Mouse (Mus musculus): ENCODE data around the gene Sv2a. TPM values are rescaled to one million over a fixed set of nuclear protein-coding genes. Genes with fewer than 3 reads are reported as not detected.
A peak's percentile ranks its signal among the peaks of the same experiment; 100 is the strongest.
"Not testable (repeated sequence)": the region's sequence is repeated elsewhere in the genome, so short reads cannot be mapped to it uniquely, and the experiment has no call there.

Sv2a gene
- total and polyA plus RNA-seq, 3 experiments = 3.4 to 5.4 (median 4.5) TPM

DNA sequence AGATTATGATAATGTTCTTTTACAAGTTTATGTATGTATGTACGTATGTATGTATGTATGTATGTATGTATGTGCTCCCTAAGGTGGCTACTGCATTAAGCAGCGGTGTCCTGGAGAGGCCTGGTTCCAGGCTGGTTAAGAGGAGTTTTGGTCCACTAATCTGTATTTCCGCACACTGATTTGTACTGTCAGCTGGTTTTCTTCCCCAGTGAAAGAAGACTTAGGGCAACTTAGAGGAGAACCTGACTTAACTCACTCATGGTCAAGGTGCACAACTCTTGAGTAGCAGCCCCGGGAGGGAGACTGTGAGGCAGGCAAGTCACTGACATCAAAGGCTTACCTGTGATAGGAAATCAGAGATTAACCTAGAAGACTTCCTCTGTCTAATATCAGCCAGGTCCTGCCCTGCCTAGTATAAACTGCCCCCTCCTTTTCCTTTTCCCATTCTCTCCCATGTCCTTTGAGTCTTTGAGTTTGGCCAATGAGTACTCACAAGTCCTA, 55.9 kb downstream of the Sv2a start:
- H3K27ac ChIP-seq = no peak overlapping the region
- 82% methylated on average over 4 of the region's 4 CpGs for whole genome bisulfite sequencing

DNA sequence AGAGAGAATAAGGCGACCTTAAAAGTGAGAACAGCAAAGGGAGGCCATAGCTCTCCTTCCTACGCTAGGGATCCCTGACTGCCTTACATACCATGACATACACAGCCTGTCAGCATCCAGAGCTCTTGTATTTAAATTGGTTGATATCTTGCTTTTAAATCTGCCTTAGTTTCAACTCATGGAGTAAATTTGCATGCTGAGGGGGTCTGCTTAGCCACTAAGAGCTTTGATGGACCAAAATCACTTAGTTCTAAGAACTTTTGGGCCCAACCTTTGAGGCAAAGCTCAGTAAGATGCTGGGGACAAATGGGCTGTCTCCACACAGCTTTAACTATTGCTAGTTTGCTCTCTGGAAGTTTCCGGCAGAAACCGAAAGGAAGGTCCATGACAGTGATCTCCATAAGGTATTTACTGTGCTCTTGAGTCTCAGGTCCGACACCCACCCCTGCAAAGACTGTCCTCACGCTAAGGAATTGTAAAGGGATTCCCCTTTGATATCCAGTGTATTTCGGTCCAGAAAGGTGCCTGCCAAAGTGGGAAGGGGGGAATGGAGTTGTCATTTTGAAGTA, 56.5 kb downstream of the Sv2a start:
- DNase-seq = no peak
- TF ChIP-seq POLR2A (IDR thresholded peaks at IDR 0.05; ENCODE audit: insufficient read depth, low read depth, low read length) (no peak), EP300 (IDR thresholded peaks at IDR 0.05; ENCODE audit: insufficient read depth, low read depth, low read length) (no peak), CTCF (IDR thresholded peaks at IDR 0.05) (no peak)
- 62% methylated on average over 7 of the region's 7 CpGs for WGBS
- Histone ChIP-seq H3K79me2 (replicated peaks; ENCODE audit: control insufficient read depth, insufficient read depth, low read length) (no peaks in the 10 kb centered on the region), H3K36me3 (ENCODE audit: control insufficient read depth, insufficient read depth, low read length) (peaks cover 2% of the 10 kb centered on the region; the same call in 1 of the 2 replicates), H3K4me3 (no peak overlapping the region), H3K27ac (no peak overlapping the region), H3K4me1 (ENCODE audit: control insufficient read depth, insufficient read depth, low read length) (peaks cover 3% of the 10 kb centered on the region), H3K27me3 (ENCODE audit: control insufficient read depth, insufficient read depth, low read length) (no peaks in the 10 kb centered on the region), H3K9ac (ENCODE audit: low read depth, low read length) (no peak overlapping the region)
- intact Hi-C loops (cut with DNase I) = loop anchor here (2.0 kb wide), 1 partner anchor 15 kb away; no protein-coding TSS in a partner anchor

More for the DNA sequence above, 55.9 kb downstream of the Sv2a start:
- Histone ChIP-seq H3K9ac (ENCODE audit: low read depth, low read length) (no peak overlapping the region), H3K27me3 (ENCODE audit: control insufficient read depth, insufficient read depth, low read length) (no peaks in the 10 kb centered on the region), H3K4me3 (no peak overlapping the region), H3K36me3 (ENCODE audit: control insufficient read depth, insufficient read depth, low read length) (peaks cover 2% of the 10 kb centered on the region; the same call in 1 of the 2 replicates), H3K79me2 (replicated peaks; ENCODE audit: control insufficient read depth, insufficient read depth, low read length) (no peaks in the 10 kb centered on the region), H3K4me1 (ENCODE audit: control insufficient read depth, insufficient read depth, low read length) (peaks cover 1% of the 10 kb centered on the region)
- TF ChIP-seq EP300 (IDR thresholded peaks at IDR 0.05; ENCODE audit: insufficient read depth, low read depth, low read length) (no peak), POLR2A (IDR thresholded peaks at IDR 0.05; ENCODE audit: insufficient read depth, low read depth, low read length) (no peak), CTCF (IDR thresholded peaks at IDR 0.05) (no peak)
- intact Hi-C loops (cut with DNase I) = loop anchor here (2.0 kb wide), 1 partner anchor 14 kb away; no protein-coding TSS in a partner anchor
- no peak for DNase-seq

DNA sequence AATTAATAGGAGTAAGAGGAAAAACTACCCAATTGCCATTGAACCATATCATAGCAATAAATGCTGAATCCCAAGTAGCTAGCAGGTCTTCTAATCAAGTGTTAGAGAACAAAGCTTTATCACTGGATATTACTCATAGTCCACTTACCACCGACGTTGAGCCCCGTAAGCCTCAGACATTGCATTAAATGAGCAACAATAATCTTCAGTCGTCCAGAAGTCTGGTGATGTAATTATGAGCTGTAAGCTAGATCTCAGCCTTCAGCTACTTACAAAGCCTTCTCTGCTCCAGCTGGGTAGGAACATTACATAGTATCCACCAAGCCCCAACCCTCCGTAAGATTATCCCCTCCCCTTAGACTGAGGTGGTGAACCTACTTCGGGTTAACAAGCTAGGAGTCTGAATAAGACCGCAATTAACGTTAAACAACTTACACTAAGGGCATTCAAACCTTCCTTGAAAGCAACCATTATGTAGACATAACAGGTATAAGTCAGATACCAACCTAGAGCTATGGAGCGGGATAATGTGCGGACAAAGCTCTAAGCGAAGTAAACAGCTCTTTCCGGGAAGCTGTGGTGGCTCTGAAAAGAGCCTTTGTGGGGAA, 57.1 kb downstream of the Sv2a start:
- no peak for TF ChIP-seq POLR2A (IDR thresholded peaks at IDR 0.05; ENCODE audit: insufficient read depth, low read depth, low read length)
- TF ChIP-seq EP300 (IDR thresholded peaks at IDR 0.05; ENCODE audit: insufficient read depth, low read depth, low read length) = no peak
- no peak for TF ChIP-seq CTCF (IDR thresholded peaks at IDR 0.05)
- WGBS = 13% methylated on average over 12 of the region's 12 CpGs
- Histone ChIP-seq H3K4me1 (ENCODE audit: control insufficient read depth, insufficient read depth, low read length) (peaks cover 4% of the 10 kb centered on the region), H3K27ac (no peak overlapping the region), H3K9ac (ENCODE audit: low read depth, low read length) (no peak overlapping the region), H3K27me3 (ENCODE audit: control insufficient read depth, insufficient read depth, low read length) (no peaks in the 10 kb centered on the region), H3K79me2 (replicated peaks; ENCODE audit: control insufficient read depth, insufficient read depth, low read length) (no peaks in the 10 kb centered on the region), H3K36me3 (ENCODE audit: control insufficient read depth, insufficient read depth, low read length) (peaks cover 2% of the 10 kb centered on the region; the same call in 1 of the 2 replicates), H3K4me3 (no peak overlapping the region)
- intact Hi-C loops (cut with DNase I) = loop anchor here (2.0 kb wide), 1 partner anchor 15 kb away; no protein-coding TSS in a partner anchor
- no peak for DNase-seq

DNA sequence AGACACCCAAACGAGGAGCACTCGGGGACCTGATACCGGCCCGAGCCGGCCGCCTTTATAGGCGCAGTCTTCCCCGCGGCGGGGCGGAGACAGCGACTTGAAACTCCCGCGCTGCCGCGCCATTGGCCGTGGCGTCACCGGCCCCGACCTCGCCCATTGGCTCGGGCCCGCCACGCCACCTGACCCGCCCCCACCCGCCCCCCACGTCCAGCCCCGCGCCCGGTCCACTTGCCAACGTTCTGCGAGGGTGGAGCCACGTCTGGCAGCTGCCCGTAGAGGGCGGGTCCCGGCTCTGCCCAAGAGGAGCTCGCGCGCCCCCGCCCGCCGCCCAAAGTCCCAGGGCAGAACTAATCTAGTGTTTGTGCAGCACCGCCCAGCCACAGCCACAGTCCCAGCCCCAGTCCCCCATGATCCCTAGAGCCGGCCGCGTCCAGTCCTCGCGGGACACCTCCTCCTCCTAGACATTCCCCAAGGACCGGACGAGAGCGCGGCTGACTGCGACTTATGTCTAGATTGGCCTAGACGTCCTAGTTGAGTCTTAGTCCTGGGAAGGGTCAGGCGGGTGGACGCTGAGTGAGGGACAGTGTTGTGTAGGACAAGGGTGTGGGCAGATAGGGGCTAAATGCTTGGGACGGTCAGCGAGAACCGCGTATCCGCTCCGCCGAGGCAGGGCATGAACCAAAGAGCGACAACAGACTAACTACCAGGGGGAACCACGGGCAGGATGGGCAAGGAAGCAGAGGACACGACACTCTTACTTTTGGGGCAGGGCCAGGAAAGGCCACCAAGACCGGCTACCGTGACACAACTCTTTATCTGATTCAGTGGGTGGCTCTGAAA, 58.2 kb downstream of the Sv2a start, which contains the start of gene Hist2h3c2:
TSS of gene Hist2h3c2 (minus strand) at position 174 of the 840 bp plus-strand sequence.
- Histone ChIP-seq H3K9ac (ENCODE audit: low read depth, low read length) (peak within 1 kb of the TSS; percentile 72), H3K4me3 (peak within 1 kb of the TSS; percentile 60), H3K27ac (peak within 1 kb of the TSS; percentile 82)
- peak; percentile 67 to 80 for DNase-seq
- intact Hi-C loops (cut with DNase I); H3K36me3 ChIP-seq (ENCODE audit: control insufficient read depth, insufficient read depth, low read length); H3K4me1 ChIP-seq (ENCODE audit: control insufficient read depth, insufficient read depth, low read length); H3K27me3 ChIP-seq (ENCODE audit: control insufficient read depth, insufficient read depth, low read length); H3K79me2 ChIP-seq (replicated peaks; ENCODE audit: control insufficient read depth, insufficient read depth, low read length): not testable (repeated sequence)
- WGBS = under 1% methylated on average over 18 of the region's 68 CpGs

DNA sequence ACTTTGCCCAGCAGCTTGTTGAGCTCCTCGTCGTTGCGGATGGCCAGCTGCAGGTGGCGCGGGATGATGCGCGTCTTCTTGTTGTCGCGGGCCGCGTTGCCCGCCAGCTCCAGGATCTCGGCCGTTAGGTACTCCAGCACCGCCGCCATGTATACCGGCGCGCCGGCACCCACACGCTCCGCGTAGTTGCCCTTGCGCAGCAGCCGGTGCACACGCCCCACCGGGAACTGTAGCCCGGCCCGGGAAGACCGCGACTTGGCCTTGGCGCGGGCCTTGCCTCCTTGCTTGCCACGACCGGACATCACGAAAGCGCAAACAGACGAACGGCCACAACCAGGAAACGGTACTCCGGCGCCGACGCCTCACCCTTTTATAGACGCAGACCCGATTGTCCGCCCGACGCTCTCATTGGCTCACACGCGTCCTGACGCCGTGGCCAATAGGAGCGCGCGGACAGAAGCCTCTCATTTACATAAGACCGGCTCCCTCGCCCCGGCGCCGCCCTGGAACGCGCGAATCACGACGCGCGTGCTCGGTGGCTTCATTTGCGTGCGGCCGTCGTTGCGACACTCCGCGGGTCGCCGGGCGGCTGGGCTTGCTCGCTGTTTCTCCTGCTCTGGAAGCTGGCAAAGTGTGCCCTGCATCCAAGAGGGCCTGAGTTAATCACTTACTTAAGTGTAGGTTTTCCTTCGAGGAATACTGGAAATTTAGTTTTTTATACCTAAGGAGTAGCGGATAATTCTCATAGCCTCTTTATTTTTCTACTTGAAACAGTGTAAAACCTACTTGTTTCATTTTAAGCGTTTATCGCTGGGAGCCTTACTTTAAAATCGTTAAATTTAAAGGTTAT, 59.2 kb downstream of the Sv2a start, which contains the start of gene Hist2h2aa2:
TSS of gene Hist2h2aa2 (minus strand) at position 328 of the 850 bp plus-strand sequence.
- intact Hi-C loops (cut with DNase I); H3K27me3 ChIP-seq (ENCODE audit: control insufficient read depth, insufficient read depth, low read length); H3K4me1 ChIP-seq (ENCODE audit: control insufficient read depth, insufficient read depth, low read length); H3K36me3 ChIP-seq (ENCODE audit: control insufficient read depth, insufficient read depth, low read length); H3K79me2 ChIP-seq (replicated peaks; ENCODE audit: control insufficient read depth, insufficient read depth, low read length): not testable (repeated sequence)
- H3K27ac ChIP-seq = peak within 1 kb of the TSS; percentile 89
- H3K9ac ChIP-seq (ENCODE audit: low read depth, low read length) = peak within 1 kb of the TSS; percentile 72
- peak; percentile 97 for DNase-seq
- H3K4me3 ChIP-seq = peak within 1 kb of the TSS; percentile 60
- peak; percentile 84 for TF ChIP-seq POLR2A (IDR thresholded peaks at IDR 0.05; ENCODE audit: insufficient read depth, low read depth, low read length)
- WGBS = 3% methylated on average over 25 of the region's 85 CpGs

All from heart, adult 2 months (tissue).